Mouse (Mus musculus): ENCODE data around the gene Lrrc39. TPM values are rescaled to one million over a fixed set of nuclear protein-coding genes. Genes with fewer than 3 reads are reported as not detected.

The Lrrc39 gene
- polyA plus RNA-seq, 1 experiment from 2014 or later = 31.5 TPM

DNA sequence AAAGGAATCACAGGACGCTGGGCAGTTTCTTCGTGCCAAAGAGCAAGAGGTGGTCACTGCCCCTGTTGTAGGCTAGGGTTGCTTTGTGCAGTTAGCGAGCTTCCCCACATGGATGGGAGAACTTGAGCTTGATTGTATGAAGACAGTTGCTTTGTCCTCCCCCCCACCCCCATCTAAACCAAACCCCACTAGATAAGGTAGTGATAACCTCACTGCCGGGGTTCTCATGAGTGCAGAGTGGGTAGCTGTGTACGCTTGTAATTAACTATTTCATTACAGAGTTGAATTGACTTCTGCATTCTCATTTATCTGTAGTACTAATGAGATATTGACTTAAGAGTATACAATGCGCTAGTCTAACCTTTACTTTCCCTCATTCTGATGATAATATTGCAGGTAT lies 56.1 kb downstream of the Lrrc39 start:
- no peak for ATAC-seq (replicated peaks; ENCODE audit: insufficient number of reproducible peaks, low FRiP score, low TSS enrichment)
- H3K27ac ChIP-seq (ENCODE audit: low read depth, low read length) = no peak overlapping the region
- peaks cover 18% of the 10 kb centered on the region for H3K36me3 ChIP-seq (ENCODE audit: control insufficient read depth, insufficient read depth, low read length)
- H3K4me3 ChIP-seq (ENCODE audit: low read depth, low read length) = no peak overlapping the region
- H3K9me3 ChIP-seq (replicated peaks; ENCODE audit: control insufficient read depth, low read length) = no peaks in the 10 kb centered on the region
- WGBS (ENCODE audit: insufficient replicate concordance) = 78% methylated on average over 6 of the region's 6 CpGs
- no peak overlapping the region for H3K4me2 ChIP-seq
- H3K9ac ChIP-seq (ENCODE audit: low read depth, low read length) = no peak overlapping the region
- no peaks in the 10 kb centered on the region for H3K4me1 ChIP-seq (ENCODE audit: control insufficient read depth, insufficient read depth, low read length)
- no peaks in the 10 kb centered on the region for H3K27me3 ChIP-seq (ENCODE audit: control insufficient read depth, insufficient read depth, low read length)

DNA sequence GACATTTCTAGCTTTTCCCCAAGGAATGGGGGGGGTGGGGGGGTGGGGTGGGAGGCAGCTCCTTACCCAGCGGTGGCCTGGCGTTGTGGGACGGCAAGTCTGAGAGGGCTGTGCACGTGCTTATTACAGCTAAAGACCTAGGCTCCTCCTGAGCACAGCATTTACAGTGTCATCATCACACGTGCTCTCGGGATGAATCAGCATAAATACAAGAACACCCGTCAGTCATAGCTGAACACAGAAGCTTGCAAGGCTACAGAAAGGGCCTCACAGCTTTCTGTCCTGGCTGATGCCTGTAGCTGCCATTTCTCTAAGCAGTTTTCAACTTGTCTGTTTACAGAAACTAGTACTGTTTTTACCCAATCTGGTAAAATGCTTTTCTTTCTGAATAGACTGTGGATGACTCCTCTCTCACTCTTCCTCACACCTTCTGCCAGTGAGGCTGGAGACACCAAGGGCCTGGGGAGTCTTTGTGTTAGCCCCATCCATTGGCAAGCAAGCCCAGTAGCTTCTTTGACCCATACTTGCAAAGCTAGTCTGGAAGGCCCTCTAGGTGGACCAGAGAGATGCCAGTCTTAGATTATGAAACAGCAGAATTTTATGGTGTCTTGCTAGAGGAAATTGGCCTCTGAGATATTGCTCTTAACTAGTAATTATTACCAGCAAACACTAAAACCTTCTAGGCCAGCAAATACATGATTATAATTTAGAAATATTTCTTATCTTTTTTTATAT lies 58.0 kb downstream of the Lrrc39 start:
- no peak overlapping the region for H3K4me2 ChIP-seq
- 87% methylated on average over 7 of the region's 7 CpGs for whole genome bisulfite sequencing (ENCODE audit: insufficient replicate concordance)
- ATAC-seq (replicated peaks; ENCODE audit: insufficient number of reproducible peaks, low FRiP score, low TSS enrichment) = no peak

DNA sequence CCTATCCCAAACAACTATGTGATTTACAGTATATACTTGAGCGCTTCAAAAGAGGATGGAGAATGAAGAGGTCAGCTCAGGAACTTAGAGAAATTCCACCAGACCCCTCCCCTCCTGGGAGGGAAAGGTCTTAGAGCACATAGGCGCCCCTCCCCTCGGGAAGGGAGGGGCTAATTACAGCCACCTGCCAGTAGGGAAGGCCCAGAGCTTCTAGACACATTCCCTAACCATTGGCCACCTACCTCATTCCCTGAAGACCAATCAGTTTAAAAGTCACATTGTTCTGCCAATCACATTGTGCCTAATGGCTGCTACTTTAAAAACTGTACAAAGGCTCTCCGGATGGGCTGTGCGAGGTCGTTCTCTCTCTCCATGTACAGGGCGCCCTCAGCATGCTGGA lies 59.9 kb downstream of the Lrrc39 start:
- no peak overlapping the region for H3K4me2 ChIP-seq
- H3K4me1 ChIP-seq (ENCODE audit: control insufficient read depth, insufficient read depth, low read length) = no peaks in the 10 kb centered on the region
- 90% methylated on average over 7 of the region's 7 CpGs for WGBS (ENCODE audit: insufficient replicate concordance)
- ATAC-seq (replicated peaks; ENCODE audit: insufficient number of reproducible peaks, low FRiP score, low TSS enrichment) = no peak
- H3K27ac ChIP-seq (ENCODE audit: low read depth, low read length) = no peak overlapping the region
- H3K27me3 ChIP-seq (ENCODE audit: control insufficient read depth, insufficient read depth, low read length) = no peaks in the 10 kb centered on the region
- no peak overlapping the region for H3K4me3 ChIP-seq (ENCODE audit: low read depth, low read length)
- H3K9ac ChIP-seq (ENCODE audit: low read depth, low read length) = no peak overlapping the region
- H3K36me3 ChIP-seq (ENCODE audit: control insufficient read depth, insufficient read depth, low read length) = peaks cover 9% of the 10 kb centered on the region
- H3K9me3 ChIP-seq (replicated peaks; ENCODE audit: control insufficient read depth, low read length) = no peaks in the 10 kb centered on the region

More for the DNA sequence above, 58.0 kb downstream of the Lrrc39 start:
- H3K4me3 ChIP-seq (ENCODE audit: low read depth, low read length) = no peak overlapping the region
- no peak overlapping the region for H3K9ac ChIP-seq (ENCODE audit: low read depth, low read length)
- no peaks in the 10 kb centered on the region for H3K9me3 ChIP-seq (replicated peaks; ENCODE audit: control insufficient read depth, low read length)
- H3K27ac ChIP-seq (ENCODE audit: low read depth, low read length) = no peak overlapping the region
- no peaks in the 10 kb centered on the region for H3K4me1 ChIP-seq (ENCODE audit: control insufficient read depth, insufficient read depth, low read length)
- no peaks in the 10 kb centered on the region for H3K27me3 ChIP-seq (ENCODE audit: control insufficient read depth, insufficient read depth, low read length)
- H3K36me3 ChIP-seq (ENCODE audit: control insufficient read depth, insufficient read depth, low read length) = peaks cover 11% of the 10 kb centered on the region

GRCm38 (mm10) chr3:116631459-116631858 lies 68.7 kb downstream of the Lrrc39 start:
- Histone ChIP-seq H3K4me2 (no peak overlapping the region), H3K36me3 (ENCODE audit: control insufficient read depth, insufficient read depth, low read length) (peaks cover 25% of the 10 kb centered on the region), H3K27me3 (ENCODE audit: control insufficient read depth, insufficient read depth, low read length) (no peaks in the 10 kb centered on the region), H3K4me1 (ENCODE audit: control insufficient read depth, insufficient read depth, low read length) (no peaks in the 10 kb centered on the region), H3K27ac (ENCODE audit: low read depth, low read length) (no peak overlapping the region), H3K4me3 (ENCODE audit: low read depth, low read length) (no peak overlapping the region), H3K9ac (ENCODE audit: low read depth, low read length) (no peak overlapping the region), H3K9me3 (replicated peaks; ENCODE audit: control insufficient read depth, low read length) (no peaks in the 10 kb centered on the region)
- 86% methylated on average over 1 of the region's 1 CpGs for WGBS (ENCODE audit: insufficient replicate concordance)
- ATAC-seq (replicated peaks; ENCODE audit: insufficient number of reproducible peaks, low FRiP score, low TSS enrichment) = no peak

Other genes with a start within 250 kb of the Lrrc39 start
- gene Cdc14a, start 138.9 kb upstream of the Lrrc39 start, polyA plus RNA-seq (2014; fragmentation: Nextera tagmentation; extraction: Ambion mirVana) = 6.3 and 6.5 TPM in 2 replicates
- 68.6 and 71.2 TPM in 2 replicates for gene Rtca, start 54.8 kb upstream of the Lrrc39 start, polyA plus RNA-seq (2014; fragmentation: Nextera tagmentation; extraction: Ambion mirVana)
- gene Dbt, start 49.9 kb upstream of the Lrrc39 start, polyA plus RNA-seq (2014; fragmentation: Nextera tagmentation; extraction: Ambion mirVana) = 21.7 and 26.7 TPM in 2 replicates
- gene Sass6, start 32.0 kb downstream of the Lrrc39 start, polyA plus RNA-seq (2014; fragmentation: Nextera tagmentation; extraction: Ambion mirVana) = 18.1 and 23.9 TPM in 2 replicates
- 19.9 and 20.7 TPM in 2 replicates for gene Trmt13, start 51.6 kb downstream of the Lrrc39 start, polyA plus RNA-seq (2014; fragmentation: Nextera tagmentation; extraction: Ambion mirVana)
- gene Mfsd14a, start 99.7 kb downstream of the Lrrc39 start, polyA plus RNA-seq (2014; fragmentation: Nextera tagmentation; extraction: Ambion mirVana) = 64.2 and 66.8 TPM in 2 replicates
- gene Gm43191, start 118.3 kb downstream of the Lrrc39 start, polyA plus RNA-seq (2014; fragmentation: Nextera tagmentation; extraction: Ambion mirVana) = not detected in 2 replicates
- gene Slc35a3, start 149.9 kb downstream of the Lrrc39 start, polyA plus RNA-seq (2014; fragmentation: Nextera tagmentation; extraction: Ambion mirVana) = 13.4 and 15.9 TPM in 2 replicates
- gene Agl, start 245.2 kb downstream of the Lrrc39 start, polyA plus RNA-seq (2014; fragmentation: Nextera tagmentation; extraction: Ambion mirVana) = 49.2 and 55.8 TPM in 2 replicates